Mouse (Mus musculus) liver, adult (tissue): ENCODE measurements around the gene 5730522E02Rik.

ENCODE experiments used
- GATA4 ChIP-seq: IDR thresholded peaks from 2 replicates; pipeline ENCODE4 v1.6.1; 2014; ENCODE audit warnings: mild to moderate bottlenecking, low read length; ENCODE audit not compliant: insufficient replicate concordance

Gene 5730522E02Rik

GRCm38 (mm10) chr11:25978736-25979276, 231.8 kb downstream of the 5730522E02Rik start:
- no peak for TF ChIP-seq GATA4

DNA sequence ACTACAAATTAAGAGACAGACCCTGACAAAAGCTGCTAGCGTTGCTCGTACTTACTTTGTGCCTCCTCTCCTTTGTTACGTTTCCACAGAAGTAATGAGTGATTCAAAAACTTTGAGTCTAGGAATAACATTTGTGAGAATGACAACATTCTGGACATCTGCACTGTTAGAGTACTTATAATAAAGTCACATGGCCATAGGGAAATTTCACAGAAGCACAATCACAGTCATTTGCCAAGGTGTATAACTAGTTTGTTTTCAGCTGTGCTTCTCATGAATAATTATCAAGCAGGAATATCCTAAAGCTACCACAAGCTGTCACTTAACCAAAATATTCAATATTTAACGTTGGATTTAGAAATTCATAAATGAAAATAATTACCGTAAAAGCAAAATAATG, 269.1 kb downstream of the 5730522E02Rik start:
- no peak for TF ChIP-seq GATA4

DNA sequence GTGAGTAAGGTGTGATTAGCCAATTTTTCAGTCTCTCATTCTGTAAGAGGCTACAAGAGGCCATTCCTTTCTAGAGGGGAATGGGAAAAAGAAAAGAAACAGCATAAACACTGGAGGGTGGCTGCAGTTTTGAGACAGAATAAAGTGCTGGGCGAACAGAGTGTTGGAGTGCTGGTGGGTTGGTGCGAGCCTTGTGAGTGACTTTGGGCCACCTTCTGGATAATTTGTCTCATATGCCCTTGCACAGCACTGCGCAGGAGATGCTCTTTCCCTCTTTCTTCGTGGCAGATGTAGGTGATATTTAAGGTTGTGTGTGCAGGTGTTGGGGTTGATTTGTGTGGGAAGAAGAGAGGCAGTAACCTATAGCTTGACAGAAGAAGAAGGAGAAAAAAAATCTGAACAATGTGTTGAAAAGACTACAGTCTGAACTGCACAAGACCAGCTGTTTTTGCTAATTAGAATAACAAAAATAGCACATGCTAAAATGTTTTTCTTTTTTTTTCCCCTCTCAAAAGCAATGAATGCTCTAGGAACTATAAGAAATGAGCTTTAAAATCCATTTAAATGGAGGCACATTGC, 269.8 kb downstream of the 5730522E02Rik start:
- TF ChIP-seq GATA4: no peak

GRCm38 (mm10) chr11:25926267-25926666, 284.3 kb downstream of the 5730522E02Rik start:
- TF ChIP-seq GATA4: no peak

GRCm38 (mm10) chr11:25902321-25902720, 308.2 kb downstream of the 5730522E02Rik start:
- TF ChIP-seq GATA4: no peak

- no peak for TF ChIP-seq GATA4
These were observed 308.9 kb downstream of the 5730522E02Rik start for GRCm38 (mm10) chr11:25901666-25902065.

GRCm38 (mm10) chr11:25893906-25894305, 316.7 kb downstream of the 5730522E02Rik start:
- no peak for TF ChIP-seq GATA4

GRCm38 (mm10) chr11:25872983-25873382, 337.6 kb downstream of the 5730522E02Rik start:
- no peak for TF ChIP-seq GATA4

DNA sequence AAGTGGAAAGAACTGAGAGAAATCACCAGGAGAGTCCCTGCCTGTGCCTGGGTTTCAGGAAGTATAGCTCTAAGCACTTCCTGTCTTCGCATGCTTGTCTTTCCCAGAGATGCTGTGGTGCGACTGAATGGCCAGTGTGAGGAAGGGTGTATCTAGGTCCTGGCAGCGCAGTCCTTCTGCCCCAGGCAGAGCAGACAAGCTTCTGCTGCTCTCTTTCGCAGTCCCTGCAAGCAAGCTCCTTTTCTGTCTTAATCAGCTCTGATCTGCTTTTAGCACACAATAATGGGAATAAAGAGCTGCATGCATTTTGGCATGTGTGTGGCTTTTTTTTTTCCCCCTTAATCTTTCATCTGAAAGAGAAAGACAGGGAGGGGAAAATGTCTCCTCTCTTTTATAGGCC, 338.2 kb downstream of the 5730522E02Rik start:
- TF ChIP-seq GATA4: no peak

- no peak for TF ChIP-seq GATA4
These were observed 344.3 kb downstream of the 5730522E02Rik start for GRCm38 (mm10) chr11:25866292-25866691.

GRCm38 (mm10) chr11:25862686-25863085, 347.9 kb downstream of the 5730522E02Rik start:
- TF ChIP-seq GATA4: no peak

- TF ChIP-seq GATA4: no peak
These were observed 353.7 kb downstream of the 5730522E02Rik start for GRCm38 (mm10) chr11:25856629-25857568.

DNA sequence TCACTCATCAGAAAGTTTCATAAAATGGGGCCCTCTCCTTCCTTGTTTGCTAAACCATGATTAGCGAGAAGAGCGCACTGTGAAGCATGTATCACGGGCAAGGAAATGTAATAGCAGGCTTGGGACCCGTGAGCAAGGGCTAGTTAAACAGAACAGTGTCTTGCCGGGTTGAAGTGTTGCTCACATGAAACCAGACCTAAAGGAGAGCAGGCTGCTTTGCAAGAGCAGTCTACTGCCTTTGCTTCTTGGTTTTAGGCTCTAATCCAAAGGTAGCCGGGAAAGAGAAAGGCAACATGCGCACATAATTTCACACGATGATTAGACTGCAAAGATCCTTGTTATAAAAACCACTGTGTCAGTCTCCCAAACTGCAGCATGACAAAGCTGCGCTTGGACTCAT, 354.8 kb downstream of the 5730522E02Rik start:
- no peak for TF ChIP-seq GATA4

- no peak for TF ChIP-seq GATA4
These were observed 356.3 kb downstream of the 5730522E02Rik start for GRCm38 (mm10) chr11:25854216-25854615.

DNA sequence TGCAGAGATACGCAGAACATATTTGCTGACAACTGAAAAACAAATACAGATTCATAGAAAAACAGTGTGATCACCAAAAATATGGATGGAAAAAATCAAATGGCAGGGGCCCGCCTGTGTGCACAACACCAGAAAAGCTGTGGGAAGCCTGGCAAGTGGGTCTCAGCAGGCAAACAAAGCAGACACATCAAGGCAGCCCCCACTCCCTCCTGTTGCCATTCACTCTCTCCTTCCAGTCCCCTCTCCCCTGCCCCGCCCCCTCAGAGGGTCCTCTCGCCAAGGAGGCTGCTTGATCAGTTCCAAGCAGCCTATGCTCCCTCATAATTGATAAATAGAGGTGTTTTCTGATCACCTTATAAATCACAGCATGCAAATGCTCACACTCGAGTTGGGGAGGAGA, 357.5 kb downstream of the 5730522E02Rik start:
- no peak for TF ChIP-seq GATA4
